Mouse (Mus musculus) liver, embryonic 16.5 days (tissue): ENCODE results near the gene Ppp1r14a. TPM values are rescaled to one million over a fixed set of nuclear protein-coding genes. Genes with fewer than 3 reads are reported as not detected.

Experiments used
- ATAC-seq: fragments of 200-750 bp; cut with Nextera tagmentation; 2 replicates; pipeline ENCODE4 v1.8.0; 2017; ENCODE audit warnings: low read depth, mild to moderate bottlenecking, moderate number of reproducible peaks, moderate library complexity
- H3K27ac ChIP-seq: fragments of 300-500 bp; sonication (generic); 2 replicates; pipeline ENCODE4 v1.5.1; 2014; ENCODE audit warnings: mild to moderate bottlenecking, low read length
- H3K27me3 ChIP-seq: fragments of 300-500 bp; sonication (generic); 2 replicates; pipeline ENCODE4 v1.6.1; 2014; ENCODE audit warnings: low read depth, low read length, mixed read lengths; ENCODE audit not compliant: control insufficient read depth, insufficient read depth
- H3K36me3 ChIP-seq: fragments of 300-500 bp; sonication (generic); 2 replicates; pipeline ENCODE4 v1.6.1; 2014; ENCODE audit warnings: mild to moderate bottlenecking; ENCODE audit not compliant: control insufficient read depth, insufficient read depth
- H3K4me1 ChIP-seq: fragments of 300-500 bp; sonication (generic); 2 replicates; pipeline ENCODE4 v1.6.1; 2014; ENCODE audit warnings: low read depth, low read length, mixed read lengths; ENCODE audit not compliant: control insufficient read depth
- H3K4me2 ChIP-seq: fragments of 300-500 bp; sonication (generic); 2 replicates; pipeline ENCODE4 v1.6.1; 2014; ENCODE audit warnings: low read depth, low read length, mixed read lengths
- H3K4me3 ChIP-seq: fragments of 300-500 bp; sonication (generic); 2 replicates; pipeline ENCODE4 v1.5.1; 2014; ENCODE audit warnings: low read depth, mild to moderate bottlenecking, low read length
- H3K9ac ChIP-seq: fragments of 300-500 bp; sonication (generic); 2 replicates; pipeline ENCODE4 v1.6.1; 2014; ENCODE audit warnings: low read depth, low read length
- H3K9me3 ChIP-seq: fragments of 300-500 bp; sonication (generic); replicated peaks from 2 replicates; pipeline ENCODE4 v1.6.1; 2016; ENCODE audit warnings: low read length; ENCODE audit not compliant: control insufficient read depth
- WGBS: fragments of 180-500 bp; shearing (Covaris S2); extraction: QIAGEN DNeasy Blood & Tissue Kit; methylation state at CpG from one replicate; pipeline ENCODE4 v1.1.7; 2014; ENCODE audit not compliant: insufficient replicate concordance; 5-methylcytosine and 5-hydroxymethylcytosine counted together
- polyA plus RNA-seq: library from polyadenylated mRNA; unstranded; fragments of >200 nt; fragmentation: Nextera tagmentation; extraction: Ambion mirVana; gene quantifications from 2 replicates; pipeline ENCODE4 v1.2.1, GENCODE M21; 2015

Ppp1r14a gene
- polyA plus RNA-seq, result 2.5 and 2.7 TPM in 2 replicates

DNA sequence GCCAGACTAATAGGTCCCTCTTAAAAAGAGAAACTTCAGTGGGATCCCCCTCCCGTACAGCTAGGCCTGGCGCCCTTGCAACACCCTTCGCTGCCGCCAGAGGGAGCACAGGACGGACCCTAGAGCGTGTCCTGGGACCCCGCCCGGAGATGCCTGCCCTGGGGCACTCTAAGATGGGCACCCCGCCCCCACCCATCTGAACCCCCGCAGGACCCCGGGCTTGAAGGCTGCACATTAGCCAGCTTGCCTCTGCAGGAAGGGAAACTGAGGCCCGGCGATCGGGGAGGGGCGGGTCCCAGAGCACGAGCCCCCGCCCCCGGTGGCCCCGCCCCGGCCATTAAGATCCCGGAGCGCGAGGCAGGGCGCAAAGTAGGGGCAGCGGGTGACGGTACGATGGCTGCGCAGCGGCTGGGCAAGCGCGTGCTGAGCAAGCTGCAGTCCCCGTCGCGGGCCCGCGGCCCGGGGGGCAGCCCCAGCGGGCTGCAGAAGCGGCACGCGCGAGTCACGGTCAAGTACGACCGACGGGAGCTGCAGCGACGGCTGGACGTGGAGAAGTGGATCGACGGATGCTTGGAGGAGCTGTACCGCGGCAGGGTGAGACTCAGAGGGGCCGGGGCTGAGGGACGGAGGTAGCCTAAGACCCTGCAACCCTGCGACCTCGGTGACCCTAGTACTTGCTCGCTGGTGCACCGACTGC is at the start of gene Ppp1r14a:
TSS of gene Ppp1r14a (plus strand) at position 367 of the 697 bp plus-strand sequence.
- Histone ChIP-seq H3K27me3 (peaks cover 6% of the 10 kb centered on the region), H3K4me3 (peak within 1 kb of the TSS; percentile 65), H3K4me1 (peaks cover 10% of the 10 kb centered on the region), H3K4me2 (peak within 1 kb of the TSS; percentile 86), H3K9me3 (no peaks in the 10 kb centered on the region), H3K9ac (peak within 1 kb of the TSS; percentile 31), H3K36me3 (no peaks in the 10 kb centered on the region), H3K27ac (no peak within 1 kb of the TSS)
- WGBS, result 2% methylated on average over 59 of the region's 59 CpGs
- 0 out of 2 replicates have a peak, but pooled peaks have one; percentile 42 for ATAC-seq

- peaks cover 8% of the 10 kb centered on the region for H3K4me1 ChIP-seq
- WGBS, result 71% methylated on average over 7 of the region's 7 CpGs
- H3K9ac ChIP-seq, result no peak overlapping the region
- no peaks in the 10 kb centered on the region for H3K27me3 ChIP-seq
- no peak overlapping the region for H3K4me3 ChIP-seq
- no peaks in the 10 kb centered on the region for H3K36me3 ChIP-seq
- H3K27ac ChIP-seq, result no peak overlapping the region
- H3K9me3 ChIP-seq, result no peaks in the 10 kb centered on the region
- no peak for ATAC-seq
- H3K4me2 ChIP-seq, result no peak overlapping the region
Observed at GRCm38 (mm10) chr7:29244732-29245416, 44.2 kb upstream of the Ppp1r14a start.

DNA sequence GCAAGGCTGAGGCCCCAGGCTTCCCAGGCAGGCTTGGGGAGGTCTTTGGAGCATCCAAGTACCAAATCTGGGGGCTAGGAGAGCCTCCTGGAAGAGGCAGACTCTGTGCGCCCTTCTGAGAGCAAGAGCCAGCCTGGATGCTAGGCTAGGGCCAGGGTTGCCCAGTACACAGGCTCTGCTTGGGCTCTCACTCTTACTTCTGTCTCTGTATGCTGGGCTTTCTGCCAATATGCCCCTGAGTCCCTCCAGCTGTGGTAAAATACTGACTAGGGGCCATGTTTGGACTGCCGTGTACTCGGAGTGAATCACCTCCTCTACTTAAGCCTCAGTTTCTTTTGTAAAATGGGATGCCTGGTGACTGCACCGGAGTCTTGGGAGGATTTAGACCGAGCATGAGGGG is 43.1 kb upstream of the Ppp1r14a start:
- 77% methylated on average over 5 of the region's 5 CpGs for WGBS
- Histone ChIP-seq H3K4me3 (no peak overlapping the region), H3K27me3 (no peaks in the 10 kb centered on the region), H3K36me3 (no peaks in the 10 kb centered on the region), H3K9ac (no peak overlapping the region), H3K9me3 (no peaks in the 10 kb centered on the region), H3K4me1 (peaks cover 8% of the 10 kb centered on the region), H3K4me2 (no peak overlapping the region), H3K27ac (no peak overlapping the region)
- ATAC-seq, result no peak

- H3K4me1 ChIP-seq, result peaks cover 8% of the 10 kb centered on the region
- ATAC-seq, result no peak
- H3K4me3 ChIP-seq, result no peak overlapping the region
- H3K27me3 ChIP-seq, result no peaks in the 10 kb centered on the region
- H3K4me2 ChIP-seq, result 0 out of 2 replicates have a peak overlapping the region, but pooled peaks have one; percentile 74
- H3K9me3 ChIP-seq, result no peaks in the 10 kb centered on the region
- no peak overlapping the region for H3K9ac ChIP-seq
- no peaks in the 10 kb centered on the region for H3K36me3 ChIP-seq
- no peak overlapping the region for H3K27ac ChIP-seq
- 73% methylated on average over 21 of the region's 21 CpGs for WGBS
Observed at GRCm38 (mm10) chr7:29246619-29247313, 42.3 kb upstream of the Ppp1r14a start.

- no peak for ATAC-seq
- Histone ChIP-seq H3K9ac (no peak overlapping the region), H3K36me3 (no peaks in the 10 kb centered on the region), H3K27me3 (no peaks in the 10 kb centered on the region), H3K4me1 (peaks cover 8% of the 10 kb centered on the region), H3K27ac (no peak overlapping the region), H3K9me3 (no peaks in the 10 kb centered on the region), H3K4me3 (peak overlapping the region; percentile 54), H3K4me2 (peak overlapping the region; percentile 74)
- 28% methylated on average over 16 of the region's 16 CpGs for WGBS
Observed at GRCm38 (mm10) chr7:29247314-29247700, 41.8 kb upstream of the Ppp1r14a start.

DNA sequence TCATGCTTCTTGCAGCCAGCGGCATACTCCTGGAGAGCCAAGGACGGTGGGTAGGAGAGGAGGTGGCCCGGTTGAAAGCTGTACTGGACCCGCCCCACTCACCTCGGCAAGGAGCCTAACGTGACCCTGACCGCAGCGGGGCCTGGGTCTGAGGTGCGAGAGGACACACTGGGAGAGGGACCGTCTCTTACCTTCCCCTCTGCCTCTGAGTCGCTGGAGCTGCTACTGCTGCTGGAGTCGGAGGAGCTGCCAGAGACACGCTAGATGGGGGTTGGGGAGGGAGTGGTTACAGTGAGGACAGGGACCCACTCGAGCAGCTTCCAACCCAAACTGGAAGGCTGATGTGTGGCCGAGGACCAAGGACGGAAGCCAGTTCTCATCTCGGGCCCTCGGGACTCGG is 41.4 kb upstream of the Ppp1r14a start:
- WGBS, result 22% methylated on average over 19 of the region's 19 CpGs
- peak overlapping the region; percentile 74 for H3K4me2 ChIP-seq
- peak overlapping the region; percentile 54 for H3K4me3 ChIP-seq
- peak; percentile 19; the same call in 1 of the 2 replicates for ATAC-seq
- peak overlapping the region; percentile 55 for H3K9ac ChIP-seq
- no peaks in the 10 kb centered on the region for H3K36me3 ChIP-seq
- H3K9me3 ChIP-seq, result no peaks in the 10 kb centered on the region
- H3K4me1 ChIP-seq, result peaks cover 8% of the 10 kb centered on the region
- H3K27ac ChIP-seq, result no peak overlapping the region
- no peaks in the 10 kb centered on the region for H3K27me3 ChIP-seq

DNA sequence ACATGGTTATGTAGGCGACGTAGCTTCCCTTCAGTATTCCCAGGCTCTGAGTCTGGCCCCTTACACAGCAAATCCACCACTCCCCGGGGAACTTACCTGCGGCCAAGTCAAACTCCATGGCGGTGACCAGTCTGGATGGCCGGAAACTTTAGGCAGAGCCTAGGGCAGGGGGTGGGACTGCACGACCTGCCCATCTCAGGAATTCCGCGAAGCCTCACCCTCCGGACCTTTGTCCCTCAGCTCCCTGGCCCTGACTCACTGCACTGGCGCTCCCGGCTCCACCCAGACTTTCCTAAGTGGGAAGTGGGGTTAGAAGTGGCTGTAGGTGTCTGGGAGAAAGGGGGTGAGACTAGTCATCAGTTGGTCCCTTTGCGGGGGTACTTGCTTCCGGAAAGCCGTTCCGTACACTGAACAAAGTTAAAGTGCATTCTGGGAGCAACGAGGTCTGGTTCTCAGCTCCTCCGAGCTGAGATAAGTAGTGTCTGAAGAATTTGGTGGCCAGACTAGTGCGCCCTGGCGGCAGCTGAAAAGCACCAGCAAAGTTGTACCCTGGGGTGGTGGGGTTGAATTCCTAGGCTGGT is 40.8 kb upstream of the Ppp1r14a start, which contains the start of gene 2200002D01Rik:
TSS of gene 2200002D01Rik (minus strand) at position 206 of the 581 bp plus-strand sequence.
- H3K27ac ChIP-seq, result no peak within 1 kb of the TSS
- H3K4me2 ChIP-seq, result peak within 1 kb of the TSS; percentile 74
- WGBS, result 18% methylated on average over 20 of the region's 20 CpGs
- peak within 1 kb of the TSS; percentile 54 for H3K4me3 ChIP-seq
- peaks cover 11% of the 10 kb centered on the region for H3K4me1 ChIP-seq
- no peaks in the 10 kb centered on the region for H3K36me3 ChIP-seq
- no peaks in the 10 kb centered on the region for H3K9me3 ChIP-seq
- H3K27me3 ChIP-seq, result no peaks in the 10 kb centered on the region
- H3K9ac ChIP-seq, result peak within 1 kb of the TSS; percentile 55
- peak; percentile 59; the same call in 1 of the 2 replicates for ATAC-seq

- Histone ChIP-seq H3K36me3 (no peaks in the 10 kb centered on the region), H3K4me1 (peaks cover 13% of the 10 kb centered on the region), H3K4me2 (no peak overlapping the region), H3K27me3 (no peaks in the 10 kb centered on the region), H3K9ac (no peak overlapping the region), H3K27ac (no peak overlapping the region), H3K4me3 (no peak overlapping the region), H3K9me3 (no peaks in the 10 kb centered on the region)
- no peak for ATAC-seq
- WGBS, result 45% methylated on average over 3 of the region's 3 CpGs
Observed at GRCm38 (mm10) chr7:29251166-29251565, 37.9 kb upstream of the Ppp1r14a start.
